Mouse (Mus musculus) layer of hippocampus, adult 8-10 months (tissue): Measurements from ENCODE around the gene Gas2l3. TPM values are rescaled to one million over a fixed set of nuclear protein-coding genes. Genes with fewer than 3 reads are reported as not detected.

Source experiments
- DNase-seq, 2 experiments: peaks; one replicate each; pipeline ENCODE4 v3.0.0; 2022; ENCODE audit warnings: low spot score in 2 of 2
- total RNA-seq, 4 experiments: library from RNA; stranded (reverse); gene quantifications; 2 replicates each; pipeline ENCODE4 v1.2.4; 2022

Gene Gas2l3
- total RNA-seq, result 1 to 10 TPM; 3.7 to 4.3 (median 3.9) TPM

- peak; percentile 51 to 80 for DNase-seq
Observed at GRCm38 (mm10) chr10:89443623-89444151, at the start of gene Gas2l3. Gas2l3 (minus strand) TSS chr10:89443967.

- DNase-seq, result no peak
Observed at GRCm38 (mm10) chr10:89491321-89491720, 47.6 kb upstream of the Gas2l3 start.

GRCm38 (mm10) chr10:89490250-89490649 is 46.5 kb upstream of the Gas2l3 start:
- DNase-seq, result no peak

GRCm38 (mm10) chr10:89489459-89489858 is 45.7 kb upstream of the Gas2l3 start:
- DNase-seq, result no peak

DNA sequence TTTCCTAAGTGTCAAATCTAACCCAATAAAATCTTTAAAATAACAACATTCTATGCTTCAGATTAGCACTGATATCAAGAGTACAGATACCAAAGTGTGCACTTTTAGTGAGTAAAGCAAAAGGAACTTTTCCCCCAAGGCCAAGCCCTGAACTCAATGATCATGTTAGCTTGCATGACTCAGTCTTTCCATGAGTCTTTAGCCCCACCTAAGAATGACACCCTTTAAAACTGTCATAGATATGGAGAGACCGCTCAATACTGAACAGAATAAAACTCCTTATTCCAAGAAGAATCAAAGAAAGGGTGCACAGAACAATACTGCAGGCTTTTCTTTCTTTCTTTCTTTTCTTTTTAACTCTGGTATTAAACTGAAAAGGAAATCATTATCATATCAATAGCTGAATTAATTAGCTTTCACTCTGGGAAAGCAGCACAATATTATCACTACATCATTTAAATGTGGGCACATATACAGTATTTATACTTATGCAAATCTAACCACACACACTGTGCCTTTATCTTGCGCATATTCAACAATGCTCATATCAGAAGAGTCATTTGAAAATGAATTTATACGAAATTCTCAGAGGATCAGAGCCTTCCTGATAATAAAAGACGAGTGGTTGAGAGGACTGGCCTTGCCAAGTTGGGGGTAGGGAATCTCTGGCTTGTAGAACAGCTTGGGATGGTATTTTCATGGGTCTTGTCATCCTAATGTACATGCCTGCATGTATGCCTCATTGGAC is 43.4 kb upstream of the Gas2l3 start:
- DNase-seq, result no peak

DNA sequence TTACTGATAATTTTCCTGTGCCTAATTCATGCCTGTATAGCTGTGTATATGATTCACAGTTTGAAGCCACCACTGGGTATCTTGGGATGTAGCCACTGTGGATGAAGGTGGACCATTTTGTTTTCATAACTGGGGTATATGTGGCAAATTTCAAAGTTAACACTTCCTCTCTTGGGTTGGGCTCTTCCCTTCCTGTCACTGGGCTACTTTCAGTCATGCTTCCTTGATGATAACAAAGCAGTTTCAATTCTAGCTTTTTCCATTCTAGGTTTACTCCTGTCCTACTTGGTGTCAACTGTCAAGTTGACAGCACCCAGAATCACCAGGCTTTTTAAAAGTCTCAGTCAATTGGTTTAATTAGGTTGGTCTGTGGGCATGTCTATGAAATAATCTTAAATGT is 41.1 kb upstream of the Gas2l3 start:
- DNase-seq, result no peak

DNA sequence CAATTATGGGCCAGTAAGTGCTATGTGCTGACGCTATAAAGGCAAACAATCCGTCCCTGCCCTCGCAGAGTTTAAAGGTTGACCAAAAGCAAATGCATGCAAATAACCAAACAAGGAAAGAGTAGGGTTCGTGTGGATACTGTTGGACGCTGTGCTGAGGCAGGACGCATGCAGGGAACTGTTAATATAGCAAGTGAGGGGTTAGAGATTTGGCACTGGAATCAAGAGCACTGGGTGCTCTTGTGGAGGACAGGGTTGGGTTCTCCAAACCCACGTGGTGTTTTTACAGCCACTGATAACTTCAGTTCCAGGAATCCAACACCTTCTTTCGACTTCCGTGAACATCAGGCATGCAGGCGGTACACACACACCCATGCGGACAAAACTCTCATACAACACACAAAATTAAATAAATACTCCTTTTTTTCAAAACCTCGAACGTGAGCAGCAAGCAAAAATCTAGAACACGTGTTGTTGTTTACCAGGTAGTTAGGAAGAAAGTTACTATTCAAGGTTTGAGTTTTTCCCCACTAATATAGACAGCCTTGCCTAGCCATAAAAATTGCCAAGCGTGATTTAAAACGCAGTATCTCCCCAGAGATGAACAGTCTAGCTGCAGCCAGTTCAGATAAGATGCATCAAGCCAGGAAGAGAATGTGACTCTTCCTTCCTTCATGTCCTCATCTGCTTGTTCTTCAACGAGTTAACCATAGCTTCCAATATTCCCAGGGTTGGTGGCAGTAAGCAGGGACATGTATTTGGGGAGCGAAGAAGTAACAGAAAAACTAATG is 40.2 kb upstream of the Gas2l3 start:
- no peak for DNase-seq

GRCm38 (mm10) chr10:89483113-89483512 is 39.3 kb upstream of the Gas2l3 start:
- DNase-seq, result no peak

GRCm38 (mm10) chr10:89482142-89482681 is 38.4 kb upstream of the Gas2l3 start:
- DNase-seq, result no peak

GRCm38 (mm10) chr10:89481638-89482037 is 37.9 kb upstream of the Gas2l3 start:
- no peak for DNase-seq

DNA sequence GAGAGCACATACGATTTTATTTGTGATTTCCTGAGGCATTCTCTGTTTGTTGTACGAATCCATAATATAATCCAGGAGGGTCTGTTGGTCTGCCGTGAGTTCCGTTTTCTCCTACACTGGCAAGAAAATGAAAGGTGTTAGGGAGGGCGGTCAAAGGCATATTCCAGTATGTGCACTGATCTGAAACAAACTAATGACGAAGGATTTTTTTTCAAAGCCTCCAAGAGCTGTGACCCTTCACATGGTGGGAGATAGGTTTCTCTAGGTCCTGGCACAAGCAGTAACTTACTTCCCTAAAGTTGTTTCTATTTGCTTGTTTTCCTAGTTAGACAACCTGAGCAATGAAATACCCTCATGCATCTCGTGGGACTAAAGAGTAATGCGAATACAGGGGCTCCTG is 35.0 kb upstream of the Gas2l3 start:
- DNase-seq, result no peak

DNA sequence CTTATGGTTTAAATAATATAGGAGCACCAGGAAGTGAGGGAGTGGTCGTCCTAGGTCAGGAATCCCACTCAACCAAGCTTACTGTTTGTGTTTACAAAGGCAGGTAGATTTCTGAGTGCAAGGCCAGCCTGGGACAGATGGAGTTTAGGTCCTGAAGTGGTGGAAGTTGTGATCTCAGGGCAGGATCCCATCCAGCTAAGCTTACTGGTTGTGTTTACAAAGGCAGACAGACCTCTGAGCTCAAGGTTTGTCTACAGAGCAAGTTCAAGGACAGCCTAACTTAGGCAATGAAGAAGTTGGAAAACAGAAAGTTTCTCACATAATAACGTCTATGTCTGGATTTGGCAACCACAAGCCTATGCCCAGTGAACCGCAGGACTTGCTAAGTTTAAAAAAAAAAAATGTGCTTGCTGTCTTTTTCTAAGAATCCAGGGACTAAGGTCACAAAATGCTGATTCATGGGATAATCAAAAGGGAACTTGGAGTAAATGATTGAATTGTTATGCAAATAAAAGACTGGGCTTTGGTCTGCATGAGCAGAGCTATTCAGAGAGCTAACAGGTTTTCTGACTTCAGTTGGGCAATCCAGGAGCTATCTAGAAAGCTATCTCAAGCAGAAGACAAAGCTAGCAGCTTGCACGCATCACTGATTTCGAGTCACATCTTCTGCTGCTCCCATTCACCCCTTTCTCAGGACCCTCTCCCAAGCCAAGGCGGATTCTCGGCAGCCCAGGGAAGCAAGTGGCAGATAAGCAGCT is 27.0 kb upstream of the Gas2l3 start:
- no peak for DNase-seq

DNA sequence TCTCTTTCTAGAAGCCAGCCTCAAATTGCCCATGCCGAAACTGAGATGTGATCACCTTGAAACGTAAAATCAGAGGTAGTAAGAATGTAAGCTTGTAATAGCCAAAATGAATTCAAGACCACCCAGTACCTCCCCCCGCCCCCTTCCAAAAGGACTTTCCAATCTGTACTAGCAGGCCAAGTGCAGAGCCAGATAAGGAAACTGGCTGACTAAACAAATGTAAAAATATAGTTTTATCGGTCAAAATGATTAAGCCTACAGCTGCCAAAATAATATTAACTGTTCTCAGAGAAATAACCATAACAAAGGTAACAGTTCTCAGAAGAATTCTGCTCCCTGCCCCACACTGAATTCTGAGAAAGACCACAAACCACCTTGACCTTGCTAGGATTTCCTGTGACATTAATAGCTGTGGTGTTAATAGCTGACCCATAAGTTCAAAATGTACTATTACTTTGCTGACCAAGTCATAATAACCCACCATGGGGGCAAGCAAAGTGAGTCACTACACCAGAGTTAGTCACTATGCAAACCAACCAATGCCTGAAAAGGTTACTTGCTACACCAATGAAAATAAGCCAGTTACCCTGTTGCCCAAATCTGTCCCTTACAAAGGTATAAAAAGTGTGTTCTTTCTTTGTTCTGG is 21.1 kb upstream of the Gas2l3 start:
- DNase-seq, result no peak

DNA sequence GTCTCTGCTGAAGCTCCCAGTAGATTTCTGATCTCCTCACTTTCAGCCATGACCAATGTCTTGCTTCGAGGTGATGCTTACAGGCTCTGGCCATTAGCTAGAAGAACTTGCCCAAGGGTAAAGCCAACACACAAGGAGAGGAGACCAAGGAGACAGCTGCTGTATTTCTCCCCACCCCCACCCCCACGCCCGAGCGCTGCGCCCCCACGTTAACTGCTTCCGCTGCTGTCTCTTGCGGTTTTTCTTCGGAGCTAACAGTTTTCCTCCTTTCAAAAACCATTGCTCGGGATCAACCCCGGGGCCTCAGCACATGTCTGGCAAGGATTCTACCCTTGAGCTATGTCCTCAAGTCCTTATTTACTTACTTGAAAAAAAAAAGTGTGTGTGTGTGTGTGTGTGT is 19.1 kb upstream of the Gas2l3 start:
- DNase-seq, result no peak

DNA sequence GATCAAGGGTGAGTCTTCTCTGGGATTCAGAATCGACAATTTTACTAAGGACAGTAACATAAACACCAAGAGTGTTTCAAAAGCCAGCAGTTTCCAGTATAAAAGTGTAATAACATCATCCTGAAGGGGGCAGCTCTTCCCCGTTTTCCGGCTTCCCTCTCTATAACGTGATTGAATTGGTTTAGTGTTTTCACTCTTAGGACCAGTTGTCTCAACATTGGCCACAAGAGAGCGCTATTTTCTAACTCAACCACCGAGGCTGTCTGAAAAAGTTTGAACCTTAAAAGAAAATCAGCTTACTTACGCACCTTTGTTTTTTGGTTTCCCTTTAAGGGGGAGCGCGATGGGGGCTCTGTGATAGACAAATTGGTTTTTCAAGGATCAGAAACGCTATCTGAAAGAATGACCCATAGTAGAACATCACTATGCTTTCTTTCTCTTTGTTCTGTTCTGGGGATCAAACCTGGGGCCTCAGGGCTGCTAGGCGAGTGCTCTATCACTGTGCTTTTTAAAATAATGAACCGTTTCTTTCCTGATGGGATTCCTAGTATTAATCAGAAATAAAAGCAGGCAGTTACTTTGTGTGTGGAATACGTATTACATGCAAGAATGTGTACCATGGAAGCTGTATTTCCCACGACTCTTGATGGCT is 18.2 kb upstream of the Gas2l3 start:
- peak; percentile 70 to 82 for DNase-seq

DNA sequence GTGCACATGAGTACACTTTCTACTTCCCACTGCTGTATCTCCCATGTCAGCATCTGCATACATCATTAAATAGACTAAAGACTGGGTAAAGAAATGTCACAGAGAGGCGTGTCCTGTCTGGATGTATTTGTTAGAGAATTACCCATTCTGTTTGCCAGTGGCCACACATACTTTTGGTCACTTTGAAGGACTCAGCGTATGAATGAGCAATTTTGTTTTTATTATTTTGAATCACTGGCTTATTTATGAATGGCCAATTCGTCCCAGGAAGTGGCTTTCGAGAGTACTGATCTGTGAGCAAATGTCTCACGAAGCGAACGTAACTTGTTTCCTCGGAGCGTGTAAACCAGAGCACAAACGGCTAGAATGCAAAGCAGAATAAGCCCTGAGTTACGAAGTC is 17.2 kb upstream of the Gas2l3 start:
- no peak for DNase-seq

DNA sequence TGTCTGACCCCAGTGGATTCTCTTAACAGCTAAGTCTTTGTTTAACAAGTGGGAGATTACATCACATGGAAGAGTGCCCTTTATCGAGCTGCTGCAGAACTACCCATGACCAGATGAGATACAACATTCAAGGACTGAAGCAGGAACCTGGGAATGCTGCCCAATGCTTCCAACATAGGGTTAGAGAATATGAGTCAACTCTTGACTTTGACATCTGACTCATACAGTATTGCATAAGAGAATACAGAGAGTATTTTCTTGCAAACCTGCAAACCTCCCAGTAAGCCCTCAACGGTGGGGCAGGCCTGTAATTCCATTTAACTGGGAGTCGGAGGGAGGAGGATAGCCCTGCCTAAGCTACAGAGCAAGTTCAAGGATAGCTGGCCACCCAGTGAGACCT is 15.0 kb upstream of the Gas2l3 start:
- no peak for DNase-seq

DNA sequence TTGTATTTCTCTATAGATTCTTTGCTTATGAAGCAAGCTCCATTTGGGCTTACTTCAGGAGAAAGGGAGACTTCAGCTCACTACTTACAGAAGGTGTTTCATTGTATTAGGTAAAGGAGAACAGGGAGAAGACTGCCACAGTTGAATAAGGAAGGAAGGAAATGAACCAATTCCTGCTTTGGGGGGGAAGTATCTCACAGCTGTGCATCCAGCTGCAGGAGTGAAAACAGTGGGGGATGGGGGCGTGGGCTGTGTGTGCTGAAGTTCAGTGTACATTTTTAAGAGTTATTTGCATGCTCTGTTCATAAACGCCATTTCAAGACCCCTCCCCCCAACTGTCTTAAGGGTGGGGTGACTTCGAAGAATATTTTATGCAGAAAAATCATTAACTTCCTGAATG is 10.0 kb upstream of the Gas2l3 start:
- no peak for DNase-seq

DNA sequence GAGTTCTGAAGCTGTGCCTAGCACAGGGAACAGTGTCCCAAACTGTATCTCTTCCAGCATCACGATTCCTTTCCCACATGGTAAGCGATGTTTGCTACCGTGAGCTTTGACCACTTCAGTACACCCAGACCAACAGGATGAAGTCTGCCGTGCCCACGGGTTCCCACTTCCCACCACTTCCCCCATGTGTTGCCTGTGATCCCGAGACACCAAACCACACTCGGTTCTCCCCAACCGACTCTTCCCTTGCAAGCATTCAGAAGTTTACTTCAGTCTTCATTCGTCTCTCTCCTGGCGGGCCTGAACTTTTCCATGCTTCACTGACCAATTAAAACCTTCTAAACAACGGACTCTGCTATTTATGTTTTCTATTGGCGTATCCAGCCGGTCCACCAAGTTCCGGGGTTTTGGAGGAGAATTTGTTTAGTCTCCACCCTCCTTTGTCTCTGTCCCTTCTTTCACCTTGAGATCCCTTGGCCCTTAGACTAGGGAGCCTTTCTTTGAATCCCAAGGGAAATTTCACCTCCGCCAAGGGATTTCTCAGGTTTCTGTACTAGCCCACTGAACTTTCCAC is 9.4 kb upstream of the Gas2l3 start:
- DNase-seq, result no peak

- DNase-seq, result no peak
Observed at GRCm38 (mm10) chr10:89450411-89450810, 6.6 kb upstream of the Gas2l3 start.
